Mouse (Mus musculus): ENCODE data around the gene Kirrel3. TPM values are rescaled to one million over a fixed set of nuclear protein-coding genes. Genes with fewer than 3 reads are reported as not detected.
A peak's percentile ranks its signal among the peaks of the same experiment; 100 is the strongest.

Gene Kirrel3
- polyA plus RNA-seq, 1 experiment from 2014 or later = 3.5 TPM

GRCm38 (mm10) chr9:35017563-35017962 lies 531.9 kb downstream of the Kirrel3 start:
- 24% methylated on average over 13 of the region's 13 CpGs for WGBS

GRCm38 (mm10) chr9:35018056-35018455 lies 532.4 kb downstream of the Kirrel3 start:
- peak overlapping the region; percentile 37; the same call in 1 of the 2 replicates for H3K4me2 ChIP-seq
- no peak overlapping the region for H3K27ac ChIP-seq
- ATAC-seq (ENCODE audit: insufficient read depth, low FRiP score, low read depth) = no peak; the same call in 1 of the 2 replicates
- H3K36me3 ChIP-seq = no peaks in the 10 kb centered on the region
- H3K27me3 ChIP-seq (replicated peaks) = 0 out of 2 replicates have a peak, but pooled peaks cover 5% of the 10 kb centered on the region
- WGBS = 25% methylated on average over 5 of the region's 5 CpGs
- H3K9ac ChIP-seq = no peak overlapping the region
- H3K4me1 ChIP-seq = peaks cover 10% of the 10 kb centered on the region
- no peaks in the 10 kb centered on the region for H3K9me3 ChIP-seq
- H3K4me3 ChIP-seq (replicated peaks) = no peak overlapping the region

More at GRCm38 (mm10) chr9:35017563-35017962, 531.9 kb downstream of the Kirrel3 start:
- H3K36me3 ChIP-seq = no peaks in the 10 kb centered on the region
- peak overlapping the region; percentile 37 for H3K4me2 ChIP-seq
- peaks cover 10% of the 10 kb centered on the region for H3K4me1 ChIP-seq
- H3K27me3 ChIP-seq (replicated peaks) = 0 out of 2 replicates have a peak, but pooled peaks cover 5% of the 10 kb centered on the region
- no peaks in the 10 kb centered on the region for H3K9me3 ChIP-seq
- ATAC-seq (ENCODE audit: insufficient read depth, low FRiP score, low read depth) = no peak
- H3K27ac ChIP-seq = no peak overlapping the region
- H3K9ac ChIP-seq = no peak overlapping the region
- H3K4me3 ChIP-seq (replicated peaks) = no peak overlapping the region

GRCm38 (mm10) chr9:35019372-35019771 lies 533.7 kb downstream of the Kirrel3 start:
- Histone ChIP-seq H3K4me2 (no peak overlapping the region), H3K27ac (no peak overlapping the region), H3K4me1 (peaks cover 10% of the 10 kb centered on the region), H3K9me3 (no peaks in the 10 kb centered on the region), H3K9ac (no peak overlapping the region), H3K4me3 (replicated peaks) (no peak overlapping the region), H3K36me3 (no peaks in the 10 kb centered on the region), H3K27me3 (replicated peaks) (0 out of 2 replicates have a peak, but pooled peaks cover 5% of the 10 kb centered on the region)
- WGBS = 9% methylated on average over 3 of the region's 3 CpGs
- no peak for ATAC-seq (ENCODE audit: insufficient read depth, low FRiP score, low read depth)

GRCm38 (mm10) chr9:35020015-35020653 lies 534.4 kb downstream of the Kirrel3 start:
- Histone ChIP-seq H3K9ac (no peak overlapping the region), H3K36me3 (no peaks in the 10 kb centered on the region), H3K9me3 (no peaks in the 10 kb centered on the region), H3K27ac (no peak overlapping the region), H3K4me1 (peaks cover 16% of the 10 kb centered on the region), H3K27me3 (replicated peaks) (0 out of 2 replicates have a peak, but pooled peaks cover 5% of the 10 kb centered on the region), H3K4me3 (replicated peaks) (no peak overlapping the region), H3K4me2 (no peak overlapping the region)
- WGBS = 50% methylated on average over 11 of the region's 11 CpGs
- ATAC-seq (ENCODE audit: insufficient read depth, low FRiP score, low read depth) = no peak

GRCm38 (mm10) chr9:35021744-35022143 lies 536.0 kb downstream of the Kirrel3 start:
- Histone ChIP-seq H3K4me3 (replicated peaks) (no peak overlapping the region), H3K9me3 (no peaks in the 10 kb centered on the region), H3K36me3 (no peaks in the 10 kb centered on the region), H3K27me3 (replicated peaks) (0 out of 2 replicates have a peak, but pooled peaks cover 5% of the 10 kb centered on the region), H3K4me2 (no peak overlapping the region), H3K27ac (no peak overlapping the region), H3K9ac (no peak overlapping the region), H3K4me1 (peaks cover 16% of the 10 kb centered on the region)
- ATAC-seq (ENCODE audit: insufficient read depth, low FRiP score, low read depth) = no peak
- 90% methylated on average over 1 of the region's 1 CpGs for WGBS

GRCm38 (mm10) chr9:35024591-35025496 lies 539.1 kb downstream of the Kirrel3 start:
- Histone ChIP-seq H3K4me1 (0 out of 2 replicates have a peak, but pooled peaks cover 6% of the 10 kb centered on the region), H3K9me3 (no peaks in the 10 kb centered on the region), H3K27ac (no peak overlapping the region), H3K36me3 (no peaks in the 10 kb centered on the region), H3K9ac (no peak overlapping the region), H3K4me3 (replicated peaks) (peak overlapping the region; percentile 27), H3K27me3 (replicated peaks) (no peaks in the 10 kb centered on the region), H3K4me2 (peak overlapping the region; percentile 54)
- ATAC-seq (ENCODE audit: insufficient read depth, low FRiP score, low read depth) = no peak
- WGBS = 8% methylated on average over 24 of the region's 25 CpGs

- Histone ChIP-seq H3K4me3 (replicated peaks) (no peak overlapping the region), H3K9me3 (no peaks in the 10 kb centered on the region), H3K36me3 (no peaks in the 10 kb centered on the region), H3K4me2 (no peak overlapping the region), H3K27ac (no peak overlapping the region), H3K4me1 (0 out of 2 replicates have a peak, but pooled peaks cover 6% of the 10 kb centered on the region), H3K27me3 (replicated peaks) (no peaks in the 10 kb centered on the region), H3K9ac (no peak overlapping the region)
- ATAC-seq (ENCODE audit: insufficient read depth, low FRiP score, low read depth) = no peak
- WGBS = 81% methylated on average over 6 of the region's 6 CpGs
Measured at GRCm38 (mm10) chr9:35026311-35026710, 540.6 kb downstream of the Kirrel3 start.

GRCm38 (mm10) chr9:35026897-35027311 lies 541.2 kb downstream of the Kirrel3 start:
- H3K4me2 ChIP-seq = no peak overlapping the region
- H3K9ac ChIP-seq = no peak overlapping the region
- H3K27me3 ChIP-seq (replicated peaks) = no peaks in the 10 kb centered on the region
- H3K36me3 ChIP-seq = no peaks in the 10 kb centered on the region
- no peak for ATAC-seq (ENCODE audit: insufficient read depth, low FRiP score, low read depth)
- 59% methylated on average over 6 of the region's 6 CpGs for WGBS
- H3K9me3 ChIP-seq = no peaks in the 10 kb centered on the region
- no peak overlapping the region for H3K27ac ChIP-seq
- no peak overlapping the region for H3K4me3 ChIP-seq (replicated peaks)
- H3K4me1 ChIP-seq = 0 out of 2 replicates have a peak, but pooled peaks cover 6% of the 10 kb centered on the region

GRCm38 (mm10) chr9:35027382-35027997 lies 541.8 kb downstream of the Kirrel3 start:
- no peaks in the 10 kb centered on the region for H3K36me3 ChIP-seq
- no peaks in the 10 kb centered on the region for H3K9me3 ChIP-seq
- no peak overlapping the region for H3K9ac ChIP-seq
- WGBS = 79% methylated on average over 6 of the region's 6 CpGs
- H3K4me3 ChIP-seq (replicated peaks) = no peak overlapping the region
- H3K27me3 ChIP-seq (replicated peaks) = no peaks in the 10 kb centered on the region
- H3K4me2 ChIP-seq = no peak overlapping the region
- 0 out of 2 replicates have a peak, but pooled peaks cover 6% of the 10 kb centered on the region for H3K4me1 ChIP-seq
- no peak for ATAC-seq (ENCODE audit: insufficient read depth, low FRiP score, low read depth)
- no peak overlapping the region for H3K27ac ChIP-seq

- ATAC-seq (ENCODE audit: insufficient read depth, low FRiP score, low read depth) = no peak
- H3K9ac ChIP-seq = no peak overlapping the region
- no peak overlapping the region for H3K4me2 ChIP-seq
- H3K36me3 ChIP-seq = no peaks in the 10 kb centered on the region
- H3K4me3 ChIP-seq (replicated peaks) = no peak overlapping the region
- 61% methylated on average over 5 of the region's 5 CpGs for WGBS
- peaks cover 6% of the 10 kb centered on the region; the same call in 1 of the 2 replicates for H3K4me1 ChIP-seq
- no peaks in the 10 kb centered on the region for H3K9me3 ChIP-seq
- H3K27me3 ChIP-seq (replicated peaks) = no peaks in the 10 kb centered on the region
- no peak overlapping the region for H3K27ac ChIP-seq
Measured at GRCm38 (mm10) chr9:35030823-35031222, 545.1 kb downstream of the Kirrel3 start.

- ATAC-seq (ENCODE audit: insufficient read depth, low FRiP score, low read depth) = no peak
- H3K27me3 ChIP-seq (replicated peaks) = no peaks in the 10 kb centered on the region
- H3K9ac ChIP-seq = no peak overlapping the region
- 76% methylated on average over 6 of the region's 6 CpGs for WGBS
- H3K4me3 ChIP-seq (replicated peaks) = no peak overlapping the region
- no peak overlapping the region for H3K27ac ChIP-seq
- no peaks in the 10 kb centered on the region for H3K9me3 ChIP-seq
- no peak overlapping the region for H3K4me2 ChIP-seq
- H3K36me3 ChIP-seq = no peaks in the 10 kb centered on the region
- H3K4me1 ChIP-seq = peaks cover 6% of the 10 kb centered on the region; the same call in 1 of the 2 replicates
Measured at GRCm38 (mm10) chr9:35032457-35032856, 546.8 kb downstream of the Kirrel3 start.

Measured in stomach, embryonic 15.5 days (tissue).